Mouse (Mus musculus) megakaryocyte, embryonic 14.5 days (primary cell): ENCODE data around the gene Bin2.

Experiments
- FLI1 ChIP-seq: IDR thresholded peaks from 2 replicates; pipeline ENCODE4 v1.6.1; 2012; ENCODE audit warnings: low read length, inconsistent platforms, mixed read lengths
- GATA1 ChIP-seq: IDR thresholded peaks from 3 replicates; pipeline ENCODE4 v1.6.1; 2012; ENCODE audit warnings: mixed read lengths, low read length, inconsistent platforms, borderline replicate concordance

DNA sequence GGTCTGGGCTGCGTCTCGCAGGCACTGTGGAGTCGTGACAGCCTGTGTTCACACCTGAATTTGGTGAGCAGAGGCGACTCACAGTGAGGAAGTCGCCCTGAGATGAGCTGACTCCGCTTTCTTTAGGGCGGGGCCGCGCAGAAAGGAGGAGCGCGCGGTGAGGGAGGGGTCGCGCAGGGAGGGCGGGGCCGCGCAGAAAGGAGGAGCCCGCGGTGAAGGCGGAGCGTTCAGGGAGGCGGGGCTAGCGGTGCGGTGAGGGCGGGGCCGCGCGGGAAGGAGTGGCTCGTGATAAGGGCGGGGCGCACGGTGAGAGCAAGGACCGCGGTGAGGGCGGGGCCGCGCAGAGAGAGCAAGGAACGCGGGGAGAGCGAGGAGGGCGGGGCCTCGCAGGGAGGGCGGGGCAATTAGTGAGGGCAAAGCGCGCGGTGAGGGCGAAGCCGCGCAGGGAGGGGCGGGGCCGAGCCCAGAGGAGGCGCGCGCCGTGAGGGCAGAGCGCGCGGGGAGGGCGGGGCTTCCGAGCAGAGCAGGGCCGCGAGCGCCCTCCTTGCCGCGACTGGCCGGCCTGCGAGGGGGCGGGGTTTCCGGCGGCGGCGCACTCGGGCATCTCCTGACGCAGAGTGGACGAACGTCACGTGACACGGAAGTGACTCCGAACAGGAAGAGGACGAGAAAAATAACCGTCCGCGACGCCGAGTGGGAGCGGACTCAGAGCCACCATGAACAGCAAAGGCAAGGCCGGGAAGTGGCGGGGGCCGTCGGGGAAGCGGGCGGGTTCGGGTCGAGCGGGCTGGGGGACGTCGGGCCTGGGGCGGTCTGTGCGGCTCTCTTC, 54.1 kb downstream of the Bin2 start, which contains the start of gene Dazap2:
- TF ChIP-seq GATA1 (no peak), FLI1 (no peak)
